Mouse (Mus musculus) right cerebral cortex, postnatal 14 days (tissue): ENCODE measurements around the gene Nedd4.
"Not testable (repeated sequence)": the region's sequence is repeated elsewhere in the genome, so short reads cannot be mapped to it uniquely, and the experiment has no call there.

Experiments
- DNase-seq: peaks from one replicate; pipeline ENCODE4 v3.0.0; 2022

Nedd4 gene

GRCm38 (mm10) chr9:72661895-72662661, at the start of gene Nedd4:
Gene Nedd4 (plus strand): TSS chr9:72662346.
- DNase-seq: peak; percentile 96

- DNase-seq: no peak
These were observed 48.3 kb upstream of the Nedd4 start for GRCm38 (mm10) chr9:72613884-72614283.

DNA sequence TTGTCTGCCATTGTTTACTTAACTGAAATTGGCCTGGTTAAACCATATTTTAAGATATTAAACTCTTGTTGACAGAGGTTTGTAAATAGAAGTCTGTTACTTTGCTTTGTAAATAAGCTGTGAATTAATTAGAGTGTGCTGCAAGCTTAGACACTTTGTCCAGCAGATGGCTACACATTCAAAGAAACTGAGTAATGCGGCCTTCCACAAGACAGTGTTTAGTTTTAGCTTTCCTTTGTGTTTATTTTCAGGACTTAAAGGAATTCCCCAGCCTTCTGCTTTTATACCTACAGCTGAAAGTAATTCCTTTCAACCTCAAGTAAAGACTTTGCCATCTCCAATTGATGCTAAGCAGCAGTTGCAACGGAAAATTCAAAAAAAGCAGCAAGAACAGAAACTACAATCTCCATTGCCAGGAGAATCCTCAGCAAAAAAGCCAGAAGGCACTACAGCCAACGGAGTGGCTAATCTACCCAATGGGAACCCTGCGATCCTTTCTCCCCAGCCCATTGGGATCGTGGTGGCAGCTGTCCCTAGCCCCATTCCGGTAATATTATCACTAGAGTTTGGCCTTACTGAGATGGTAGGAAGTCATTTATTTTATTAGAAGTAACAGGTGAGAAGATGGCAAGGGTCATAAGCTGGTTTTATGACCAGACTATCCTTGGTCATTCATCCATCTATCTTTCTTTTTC, 47.2 kb upstream of the Nedd4 start:
- DNase-seq: no peak

DNA sequence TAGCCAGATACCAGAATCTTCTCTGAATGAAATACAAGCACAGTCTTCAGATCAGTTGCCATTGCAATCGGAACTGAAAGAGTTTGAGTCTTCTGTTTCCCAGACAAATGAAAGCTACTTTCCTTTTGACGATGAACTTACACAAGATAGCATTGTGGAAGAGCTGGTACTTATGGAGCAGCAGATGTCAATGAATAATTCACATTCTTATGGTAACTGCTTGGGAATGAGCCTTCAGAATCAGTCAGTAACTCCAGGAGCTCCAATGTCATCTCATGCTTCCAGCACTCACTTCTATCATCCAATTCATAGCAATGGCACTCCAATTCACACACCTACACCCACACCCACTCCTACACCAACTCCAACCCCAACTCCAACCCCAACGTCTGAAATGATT, 44.1 kb upstream of the Nedd4 start:
- no peak for DNase-seq

DNA sequence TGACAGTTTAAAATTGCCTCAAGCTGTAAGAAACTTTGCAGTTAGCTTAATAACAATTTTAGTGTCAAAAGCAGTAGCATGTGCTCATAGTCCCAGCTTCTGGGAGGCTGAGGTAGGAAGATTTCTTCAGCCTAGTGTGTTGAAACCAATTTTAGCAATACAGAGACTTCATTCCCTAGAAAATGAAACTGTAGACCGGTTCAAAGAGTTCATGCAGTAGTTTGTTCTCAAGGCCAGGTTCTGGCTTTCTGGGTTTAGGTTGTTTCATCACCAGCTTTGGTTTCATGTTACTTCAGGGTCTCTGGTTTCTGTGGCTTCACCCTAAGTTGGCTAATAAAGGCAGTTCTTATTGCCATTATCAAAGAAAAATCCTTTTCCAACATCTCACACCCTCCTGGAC, 38.5 kb upstream of the Nedd4 start:
- no peak for DNase-seq

- no peak for DNase-seq
These were observed 34.5 kb upstream of the Nedd4 start for GRCm38 (mm10) chr9:72627598-72627997.

- DNase-seq: no peak
These were observed 33.6 kb upstream of the Nedd4 start for GRCm38 (mm10) chr9:72628591-72628990.

GRCm38 (mm10) chr9:72632198-72632597, 29.9 kb upstream of the Nedd4 start:
- DNase-seq: no peak

DNA sequence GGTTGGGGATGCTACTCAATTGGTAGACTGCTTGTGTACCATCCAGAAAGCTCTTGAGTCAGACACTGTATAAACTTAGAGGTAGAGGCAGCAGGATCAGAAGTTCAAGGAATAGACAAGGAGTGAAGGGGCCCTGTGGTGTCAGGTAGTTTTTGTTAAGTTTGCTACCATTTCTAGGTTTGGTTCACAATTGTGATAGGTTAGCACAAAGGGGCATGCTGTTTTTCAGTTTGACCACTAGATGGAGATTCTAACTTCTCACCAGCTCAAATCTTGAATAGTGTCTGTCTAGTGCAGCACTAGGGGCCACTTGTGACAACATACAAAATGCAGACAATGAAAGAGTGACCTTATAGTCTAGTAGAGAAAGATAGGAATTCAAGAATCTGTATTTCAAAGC, 27.0 kb upstream of the Nedd4 start:
- no peak for DNase-seq

- no peak for DNase-seq
These were observed 25.6 kb upstream of the Nedd4 start for GRCm38 (mm10) chr9:72636547-72636946.

DNA sequence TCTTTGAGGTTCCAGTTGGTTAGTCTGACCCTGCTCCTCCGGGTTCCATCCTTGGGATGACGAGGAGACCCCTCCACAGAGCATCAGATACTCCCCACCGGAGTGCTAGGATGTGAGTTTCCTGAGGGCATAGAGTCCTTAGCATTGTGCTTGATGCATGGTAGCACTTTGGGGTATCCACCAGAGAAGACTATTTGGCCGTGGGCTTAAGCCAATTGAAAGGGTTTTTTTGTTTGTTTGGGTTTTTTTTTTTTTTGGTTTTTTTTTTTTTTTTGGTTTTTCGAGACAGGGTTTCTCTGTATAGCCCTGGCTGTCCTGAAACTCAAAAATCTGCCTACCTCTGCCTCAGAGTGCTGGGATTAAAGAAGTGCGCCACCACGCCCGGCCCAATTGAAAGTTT, 24.9 kb upstream of the Nedd4 start:
- no peak for DNase-seq

DNA sequence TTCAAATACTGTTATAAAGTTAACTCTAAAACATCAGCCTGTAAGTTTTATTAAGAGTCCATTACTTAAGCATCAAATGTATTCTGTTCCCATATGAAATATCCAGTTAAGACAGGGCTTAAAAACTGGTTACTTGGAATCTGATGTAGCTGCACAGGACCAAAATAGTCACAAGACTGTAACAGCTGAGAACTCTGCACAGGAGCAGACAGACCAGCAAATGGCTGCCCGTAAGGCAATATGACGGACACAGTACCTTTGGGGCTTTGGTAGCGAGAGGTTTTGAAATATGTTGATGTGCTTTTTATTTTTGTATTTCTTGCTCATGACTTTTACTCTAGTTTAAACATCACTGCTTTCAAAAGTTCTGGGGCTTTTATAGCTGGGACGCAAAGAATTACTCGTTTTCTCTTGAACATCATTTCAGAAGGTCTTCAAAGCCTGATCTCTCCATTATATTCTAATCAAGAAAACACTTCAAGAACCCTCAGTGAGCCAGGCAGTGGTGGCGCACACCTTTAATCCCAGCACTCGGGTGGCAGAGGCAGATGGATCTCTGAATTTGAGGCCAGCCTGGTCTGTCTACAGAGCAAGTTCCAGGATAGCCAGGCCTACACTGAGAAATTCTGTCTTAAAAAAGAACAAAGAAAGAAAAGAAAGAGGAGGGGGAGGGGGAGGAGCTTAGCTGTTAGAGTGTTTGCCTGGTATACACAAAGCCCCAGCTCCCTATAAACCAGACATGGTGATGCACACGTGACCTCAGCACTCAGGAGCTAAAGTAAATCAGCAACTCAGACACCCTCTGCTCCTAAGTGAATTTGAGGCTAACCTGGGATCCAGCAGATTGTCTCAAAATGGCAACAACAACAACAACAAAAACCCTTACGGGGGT, 22.9 kb upstream of the Nedd4 start:
- no peak for DNase-seq

- DNase-seq: peak; percentile 55
These were observed 22.1 kb upstream of the Nedd4 start for GRCm38 (mm10) chr9:72639843-72640621.

DNA sequence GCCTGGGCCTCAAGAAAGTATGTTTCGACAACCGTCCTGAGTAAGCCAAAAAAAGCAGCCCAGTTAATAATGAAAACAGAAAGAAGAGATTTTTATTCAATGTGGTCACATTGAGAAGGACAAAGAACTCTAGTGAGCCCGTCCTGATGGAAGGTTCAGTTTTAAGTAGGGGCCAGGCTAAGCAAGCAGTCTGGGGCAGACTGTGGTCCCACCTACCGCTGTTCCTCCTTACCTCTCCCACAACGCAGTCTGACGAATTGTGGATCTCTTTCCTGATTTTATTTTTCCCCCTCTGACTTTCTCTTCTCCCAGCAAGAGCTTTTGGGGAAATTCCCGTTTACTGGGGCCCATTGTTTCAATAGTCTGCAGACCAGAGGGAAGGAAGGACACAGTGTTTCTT, 21.5 kb upstream of the Nedd4 start:
- no peak for DNase-seq

DNA sequence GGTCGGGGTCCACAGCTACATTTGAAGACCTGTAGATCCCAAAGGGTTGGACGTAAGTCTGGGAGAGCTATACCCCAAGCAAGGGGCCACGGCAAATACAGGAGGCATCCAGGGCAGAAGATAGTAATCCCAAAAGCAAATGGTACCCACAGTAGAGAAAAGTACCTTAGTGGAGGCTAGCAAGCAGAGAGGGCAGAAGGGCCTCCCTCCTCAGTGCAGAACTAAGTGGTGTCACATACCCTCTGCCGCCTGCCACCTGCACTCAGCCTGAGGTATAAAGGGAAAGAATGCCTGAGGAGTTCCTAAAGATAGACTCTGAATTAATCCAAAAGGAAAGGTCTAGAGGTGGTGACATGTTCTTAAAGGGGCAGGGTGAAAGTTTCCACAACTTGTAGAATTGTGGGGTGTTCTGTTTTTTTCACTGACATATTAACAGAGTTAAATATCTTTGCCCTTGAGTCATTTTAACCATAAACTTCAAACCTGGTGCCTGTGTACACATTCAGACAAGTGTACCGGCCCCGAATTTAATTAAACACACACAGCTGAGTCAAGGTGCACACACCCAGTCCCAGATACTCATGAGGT, 21.0 kb upstream of the Nedd4 start:
- no peak for DNase-seq

DNA sequence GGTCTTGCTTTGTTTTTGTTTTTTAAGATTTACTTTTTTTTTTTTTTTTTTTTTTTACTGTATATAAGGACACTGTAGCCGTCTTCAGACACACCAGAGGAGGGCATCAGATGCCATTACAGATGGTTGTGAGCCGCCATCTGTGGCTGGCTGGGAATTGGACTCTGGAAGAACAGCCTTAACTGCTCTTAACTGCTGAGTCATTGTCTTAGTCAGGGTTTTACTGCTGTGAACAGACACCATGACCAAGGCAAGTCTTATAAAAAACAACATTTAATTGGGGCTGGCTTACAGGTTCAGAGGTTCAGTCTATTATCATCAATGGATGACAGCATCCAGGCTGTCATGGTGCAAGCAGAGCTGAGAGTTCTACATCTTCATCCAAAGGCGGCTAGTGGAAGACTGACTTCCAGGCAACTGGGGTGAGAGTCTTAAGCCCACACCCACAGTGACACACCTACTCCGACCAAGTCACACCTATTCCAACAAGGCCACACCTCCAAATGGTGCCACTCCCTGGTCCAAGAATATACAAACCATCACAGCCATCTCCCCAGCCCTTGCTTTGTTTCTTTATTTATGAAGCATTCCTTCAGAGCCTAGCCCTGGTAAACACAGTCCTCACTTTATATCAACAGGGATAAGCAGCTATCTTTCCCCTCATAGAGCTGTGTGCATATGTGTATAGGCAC, 19.2 kb upstream of the Nedd4 start:
- DNase-seq: not testable (repeated sequence)

DNA sequence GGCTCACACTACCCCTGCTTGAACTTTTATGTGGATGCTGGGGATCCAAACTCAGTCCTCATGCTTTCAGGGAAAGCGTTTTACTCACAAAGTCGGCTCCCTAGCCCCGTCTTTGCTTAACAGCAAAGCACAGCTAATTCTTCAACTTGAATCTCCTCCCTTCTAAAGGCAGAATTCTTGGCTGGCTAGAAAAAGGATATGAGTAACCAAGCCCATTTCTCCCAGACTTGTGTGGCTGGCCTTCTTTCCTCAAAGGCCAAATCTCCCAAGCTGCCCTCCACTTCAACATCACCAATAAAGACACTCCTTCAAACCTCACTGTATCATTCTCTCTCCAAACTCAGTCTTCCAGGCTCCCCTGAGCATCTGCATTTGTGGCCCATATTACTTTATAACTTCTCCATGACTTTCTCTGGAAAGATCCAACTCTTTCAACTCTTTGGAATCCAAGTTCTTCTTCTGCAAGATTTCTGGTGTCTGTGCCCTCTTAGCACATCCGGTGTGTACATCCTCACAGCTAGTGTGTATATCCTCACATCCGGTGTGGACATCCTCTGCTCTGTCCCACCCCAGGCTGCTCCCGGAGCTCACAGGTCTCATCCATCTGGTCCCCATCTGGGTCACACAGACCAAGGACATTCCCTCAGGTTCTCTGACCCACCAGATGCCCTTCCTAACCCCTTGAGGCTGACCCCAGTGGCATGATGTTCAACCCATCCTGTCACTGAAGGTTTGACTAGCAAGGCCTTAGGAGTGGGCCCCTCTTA, 18.3 kb upstream of the Nedd4 start:
- DNase-seq: no peak

- no peak for DNase-seq
These were observed 17.6 kb upstream of the Nedd4 start for GRCm38 (mm10) chr9:72644418-72645110.

DNA sequence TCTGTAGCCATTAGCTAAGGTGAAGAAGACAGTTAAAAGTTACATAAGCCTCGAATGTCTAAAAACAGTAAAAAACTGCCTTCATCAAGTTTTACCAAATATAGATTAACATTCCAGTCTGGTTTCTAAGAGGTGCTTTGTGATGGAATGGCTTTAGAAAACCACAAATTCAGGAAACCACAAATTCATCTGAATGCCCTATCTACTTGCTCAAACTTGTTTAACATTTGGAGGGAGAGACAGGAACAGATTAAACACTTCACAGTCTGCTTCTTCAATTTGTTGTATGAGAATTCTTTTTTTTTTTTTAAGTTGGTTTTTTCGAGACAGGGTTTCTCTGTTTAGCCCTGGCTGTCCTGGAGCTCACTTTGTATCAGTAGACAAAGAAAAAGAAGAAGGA, 12.4 kb upstream of the Nedd4 start:
- DNase-seq: no peak

GRCm38 (mm10) chr9:72652961-72653360, 9.2 kb upstream of the Nedd4 start:
- DNase-seq: no peak
